ENCODE assay signal across 12 mouse cellular contexts in genomic region chr5:73585212-73586115, GRCm38 (mm10). TPM values are rescaled to one million over a fixed set of nuclear protein-coding genes. Genes with fewer than 3 reads are reported as not detected.
A peak's percentile ranks its signal among the peaks of the same experiment; 100 is the strongest.
DNase-seq lines count a peak whose midpoint lies in the region; ATAC-seq and TF ChIP-seq lines count a peak whose summit lies in the region.
"Had no signal": no experiment of that assay in that cellular context is flagged by ENCODE, and none has a peak within 500 bp of the region (broad histone marks: within the 10 kb centered on the region; RNA-seq: fewer than 3 reads in every experiment).

No protein-coding gene starts in this region.

- intact Hi-C loops in left cerebral cortex, postnatal 4 days (cut with DNase I): no loop called here

- no peaks in the 10 kb centered on the region for H3K27me3 ChIP-seq in hindbrain, embryonic 16.5 days (replicated peaks; ENCODE audit: control insufficient read depth, insufficient read depth, low read length)
- no peaks in the 10 kb centered on the region for H3K27me3 ChIP-seq in neural tube, embryonic 14.5 days (ENCODE audit: control insufficient read depth, insufficient read depth, low read length)
- H3K27me3 ChIP-seq: heart, embryonic 15.5 days; liver, embryonic 15.5 days; stomach, embryonic 15.5 days had no signal

- TF ChIP-seq CTCF in lung, adult 2 months (IDR thresholded peaks at IDR 0.05; ENCODE audit: insufficient read depth, low read length): no peak

- no peak overlapping the region for H3K4me3 ChIP-seq in hindbrain, embryonic 16.5 days (ENCODE audit: low read length)
- H3K4me3 ChIP-seq in neural tube, embryonic 14.5 days (ENCODE audit: low read depth, low read length): no peak overlapping the region
- H3K4me3 ChIP-seq in lung, adult 2 months (replicated peaks; ENCODE audit: extremely low read depth, low read depth, low read length): no peak overlapping the region
- H3K4me3 ChIP-seq: heart, embryonic 15.5 days; liver, embryonic 15.5 days; stomach, embryonic 15.5 days had no signal

- TF ChIP-seq POLR2A in lung, adult 2 months (IDR thresholded peaks at IDR 0.05; ENCODE audit: borderline replicate concordance, extremely low read depth, low read depth, low read length): no peak

- DNase-seq in left cerebral cortex, postnatal 4 days: peak; percentile 28
- DNase-seq in left cerebral cortex, adult 11 months (ENCODE audit: low spot score): no peak
- peak; percentile 58 to 63 for DNase-seq in cerebellum, postnatal 25 days
- DNase-seq in lung, adult 2 months: no peak
- no peak for DNase-seq in yolk sac, embryonic 10.5 days (ENCODE audit: low spot score)
- DNase-seq in thymus, postnatal 10 days (ENCODE audit: low spot score in 2 of 2): no peak

- no peaks in the 10 kb centered on the region for H3K36me3 ChIP-seq in hindbrain, embryonic 16.5 days (ENCODE audit: control insufficient read depth, insufficient read depth, low read length)
- no peaks in the 10 kb centered on the region for H3K36me3 ChIP-seq in neural tube, embryonic 14.5 days (ENCODE audit: control insufficient read depth, insufficient read depth, low read length)
- H3K36me3 ChIP-seq: heart, embryonic 15.5 days; liver, embryonic 15.5 days; stomach, embryonic 15.5 days had no signal

- ATAC-seq in hindbrain, embryonic 16.5 days: peak; percentile 80
- no peak; the same call in 1 of the 2 replicates for ATAC-seq in neural tube, embryonic 14.5 days (ENCODE audit: low read depth)
- ATAC-seq: activated CD4-positive, CD25-positive, alpha-beta regulatory T cell, adult 4 months had no signal

- H3K9ac ChIP-seq in hindbrain, embryonic 16.5 days (ENCODE audit: low read depth, low read length): no peak overlapping the region; the same call in 1 of the 2 replicates
- no peak overlapping the region for H3K9ac ChIP-seq in neural tube, embryonic 14.5 days (replicated peaks; ENCODE audit: low read depth, low read length)
- H3K9ac ChIP-seq: heart, embryonic 15.5 days; liver, embryonic 15.5 days; stomach, embryonic 15.5 days had no signal

- no peak overlapping the region for H3K4me2 ChIP-seq in hindbrain, embryonic 16.5 days (ENCODE audit: low read length)
- no peak overlapping the region for H3K4me2 ChIP-seq in neural tube, embryonic 14.5 days (ENCODE audit: low read depth, low read length)
- H3K4me2 ChIP-seq: heart, embryonic 15.5 days; liver, embryonic 15.5 days; stomach, embryonic 15.5 days had no signal

- WGBS in hindbrain, embryonic 16.5 days: 17% methylated on average over 7 of the region's 7 CpGs
- 21% methylated on average over 7 of the region's 7 CpGs for WGBS in neural tube, embryonic 14.5 days
- WGBS in lung, adult 2 months: 44% methylated on average over 7 of the region's 7 CpGs

- H3K27ac ChIP-seq in hindbrain, embryonic 16.5 days (ENCODE audit: low read depth, low read length): peak overlapping the region; percentile 73
- H3K27ac ChIP-seq in neural tube, embryonic 14.5 days (ENCODE audit: low read depth, low read length): peak overlapping the region; percentile 4
- H3K27ac ChIP-seq: heart, embryonic 15.5 days; liver, embryonic 15.5 days; stomach, embryonic 15.5 days had no signal

- peaks cover 9% of the 10 kb centered on the region for H3K4me1 ChIP-seq in hindbrain, embryonic 16.5 days (ENCODE audit: control insufficient read depth, insufficient read depth, low read depth, low read length)
- H3K4me1 ChIP-seq in neural tube, embryonic 14.5 days (ENCODE audit: control insufficient read depth, insufficient read depth, low read length): peaks cover 3% of the 10 kb centered on the region; the same call in 1 of the 2 replicates
- H3K4me1 ChIP-seq in lung, adult 2 months (ENCODE audit: control insufficient read depth, insufficient read depth, low read length): no peaks in the 10 kb centered on the region
- H3K4me1 ChIP-seq: heart, embryonic 15.5 days; liver, embryonic 15.5 days; stomach, embryonic 15.5 days had no signal

- H3K9me3 ChIP-seq in hindbrain, embryonic 16.5 days (ENCODE audit: control insufficient read depth, low read length): no peaks in the 10 kb centered on the region
- no peaks in the 10 kb centered on the region for H3K9me3 ChIP-seq in neural tube, embryonic 14.5 days (ENCODE audit: control insufficient read depth, low read length)
- H3K9me3 ChIP-seq: heart, embryonic 15.5 days; liver, embryonic 15.5 days; stomach, embryonic 15.5 days had no signal

RNA-seq across cellular contexts. Expression of gene Lrrc66, which starts 46.9 kb away (rescaled TPM):
- total RNA-seq in left cerebral cortex, postnatal 4 days (2021): under 1 TPM in 1 of 2 experiments, not detected in 1; 0.12 TPM
- polyA plus RNA-seq in hindbrain, embryonic 16.5 days (2015; fragmentation: Nextera tagmentation; extraction: Ambion mirVana): not detected in 2 replicates
- not detected in 2 replicates for polyA plus RNA-seq in neural tube, embryonic 14.5 days (2014; fragmentation: Nextera tagmentation; extraction: Ambion mirVana)
- polyA plus RNA-seq in lung, adult 2 months (2012; rRNA removed): 0.09 TPM in 1 of 2 replicates, not detected in the other

Comparison
In these comparisons a context has a peak if more than half of its experiments do, and no peak if none do; other contexts are left out.
1. DNase-seq: peak in left cerebral cortex, postnatal 4 days (single experiment) and cerebellum, postnatal 25 days (2 of 2); none in left cerebral cortex, adult 11 months (single experiment), lung, adult 2 months (single experiment), yolk sac, embryonic 10.5 days (single experiment) and thymus, postnatal 10 days (0 of 2).